Mouse (Mus musculus) cortical plate, adult 2 months (tissue): Measurements from ENCODE around the gene Tspan18.

Source experiments
- CTCF ChIP-seq: fragments of 200-500 bp; IDR thresholded peaks from 2 replicates; pipeline ENCODE4 v1.5.1; 2011; ENCODE audit warnings: mild to moderate bottlenecking, control low read depth, low read length; ENCODE audit not compliant: insufficient read depth; ENCODE audit errors: extremely low read depth
- POLR2A ChIP-seq: fragments of 200-500 bp; IDR thresholded peaks from 2 replicates; pipeline ENCODE4 v1.6.1; 2011; ENCODE audit warnings: mild to moderate bottlenecking, low read length, control low read depth; ENCODE audit not compliant: insufficient read depth; ENCODE audit errors: extremely low read depth

GRCm38 (mm10) chr2:93286742-93287141 lies 47.6 kb downstream of the Tspan18 start:
- TF ChIP-seq POLR2A (no peak), CTCF (no peak)
